Mouse (Mus musculus) MEL (cell line): ENCODE results near the gene Prl3d3.
"Not testable (repeated sequence)": the region's sequence is repeated elsewhere in the genome, so short reads cannot be mapped to it uniquely, and the experiment has no call there.

ENCODE experiments used
- CTCF ChIP-seq, 3 experiments: IDR thresholded peaks in 2 of 3; conservative IDR thresholded peaks in 1 of 3; 2 replicates each; pipeline ENCODE4 v1.5.1; 2011 to 2012; ENCODE audit warnings: low read length in 3 of 3, low read depth in 2 of 3, mild to moderate bottlenecking in 2 of 3, improper control_type of control experiment in 1 of 3, inconsistent platforms in 1 of 3, mixed read lengths in 1 of 3, moderate library complexity in 1 of 3; ENCODE audit not compliant: control insufficient read depth in 1 of 3, insufficient read depth in 1 of 3, poor library complexity in 1 of 3, severe bottlenecking in 1 of 3
- EP300 ChIP-seq, 2 experiments: IDR thresholded peaks; 2 replicates each; pipeline ENCODE4 v1.6.1; 2011; ENCODE audit warnings: improper control_type of control experiment in 2 of 2, low read length in 2 of 2, low read depth in 1 of 2, mild to moderate bottlenecking in 1 of 2
- HCFC1 ChIP-seq: IDR thresholded peaks from 2 replicates; pipeline ENCODE4 v1.6.1; 2012; ENCODE audit warnings: low read depth, mild to moderate bottlenecking, inconsistent platforms, low read length, improper control_type of control experiment, moderate library complexity
- POLR2A ChIP-seq, 2 experiments: IDR thresholded peaks; 2 replicates each; pipeline ENCODE4 v1.6.1; 2011 to 2012; ENCODE audit warnings: low read length in 2 of 2, mild to moderate bottlenecking in 2 of 2, control low read depth in 1 of 2, improper control_type of control experiment in 1 of 2, low read depth in 1 of 2, moderate library complexity in 1 of 2; ENCODE audit not compliant: control insufficient read depth in 1 of 2, insufficient read depth in 1 of 2, poor library complexity in 1 of 2
- TAL1 ChIP-seq: IDR thresholded peaks from 2 replicates; pipeline ENCODE4 v1.6.1; 2012; ENCODE audit warnings: mild to moderate bottlenecking, inconsistent platforms, low read length, moderate library complexity, mixed read lengths
- ZNF384 ChIP-seq: IDR thresholded peaks from 2 replicates; pipeline ENCODE4 v1.6.1; 2012; ENCODE audit warnings: low read depth, mild to moderate bottlenecking, inconsistent platforms, low read length, improper control_type of control experiment

GRCm38 (mm10) chr13:27156490-27156889, at the start of gene Prl3d3:
- not testable (repeated sequence) for TF ChIP-seq POLR2A (IDR thresholded peaks at IDR 0.05; ENCODE audit: control insufficient read depth in 1 of 2, insufficient read depth in 1 of 2, low read depth in 1 of 2, low read length in 2 of 2, poor library complexity in 1 of 2); TAL1; EP300 (IDR thresholded peaks at IDR 0.05; ENCODE audit: low read depth in 1 of 2, low read length in 2 of 2); ZNF384; CTCF (IDR thresholded peaks at IDR 0.05 in 2 of 3, conservative IDR thresholded peaks at IDR 0.05 in 1 of 3; ENCODE audit: control insufficient read depth in 1 of 3, insufficient read depth in 1 of 3, low read depth in 2 of 3, low read length in 3 of 3, poor library complexity in 1 of 3, severe bottlenecking in 1 of 3); HCFC1
